Mouse (Mus musculus) lung, postnatal 0 days (tissue): ENCODE measurements around the gene Gm20388.

Experiments used
- CTCF ChIP-seq: IDR thresholded peaks from 2 replicates; pipeline ENCODE4 v1.5.1; 2016; ENCODE audit warnings: antibody characterized with exemption, mild to moderate bottlenecking
- EP300 ChIP-seq: IDR thresholded peaks from 2 replicates; pipeline ENCODE4 v1.6.1; 2016; ENCODE audit warnings: antibody characterized with exemption, mild to moderate bottlenecking, control low read depth

- no peak for TF ChIP-seq CTCF
- no peak for TF ChIP-seq EP300
These were observed 1871.9 kb downstream of the Gm20388 start for GRCm38 (mm10) chr8:121782493-121782892.
